Mouse (Mus musculus): ENCODE measurements at regions not wholly inside any gene's neighbourhood (a gene's known extent, or its start where the extent isn't known, plus 50 kb on each side); places are given as distances from the start of the nearest gene placed in this dataset.
A peak's percentile ranks its signal among the peaks of the same experiment; 100 is the strongest.

DNA sequence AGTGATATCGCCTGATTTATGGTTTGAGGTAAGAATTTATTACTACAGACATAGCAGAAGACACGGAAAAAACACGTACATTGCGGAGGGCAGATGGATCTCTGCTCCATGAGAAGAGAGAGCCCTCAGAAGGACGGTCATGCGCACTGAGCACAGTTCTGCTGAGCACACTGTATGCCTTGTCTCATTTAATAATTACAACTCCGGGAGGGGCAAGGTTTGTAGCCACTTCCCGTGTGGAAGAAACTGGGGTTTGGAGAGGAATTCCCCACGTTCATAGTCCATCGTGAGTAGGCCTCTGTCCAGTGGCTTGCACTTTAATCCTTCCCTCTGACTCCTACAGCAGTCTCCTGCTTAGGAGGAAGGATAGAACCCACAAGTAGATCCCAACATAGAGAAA is 322.9 kb upstream of the Noct start:
- Histone ChIP-seq H3K4me1 (ENCODE audit: insufficient read depth) (peaks cover 8% of the 10 kb centered on the region; the same call in 1 of the 2 replicates), H3K27ac (ENCODE audit: low read depth) (no peak overlapping the region), H3K9me3 (ENCODE audit: low read depth, low read length) (no peaks in the 10 kb centered on the region), H3K4me2 (no peak overlapping the region), H3K27me3 (ENCODE audit: insufficient read depth, low read length) (no peaks in the 10 kb centered on the region), H3K4me3 (ENCODE audit: low read depth, low read length) (no peak overlapping the region), H3K9ac (no peak overlapping the region), H3K36me3 (ENCODE audit: insufficient read depth) (no peaks in the 10 kb centered on the region)
- no peak for TF ChIP-seq CTCF (IDR thresholded peaks at IDR 0.05; ENCODE audit: low read depth)
- ATAC-seq (ENCODE audit: insufficient read depth) (no peak), DNase-seq (no peak)
- 85% methylated on average over 10 of the region's 10 CpGs for WGBS

GRCm38 (mm10) chr3:50902933-50903332 is 321.3 kb upstream of the Noct start:
- no peak overlapping the region for H3K4me3 ChIP-seq (ENCODE audit: low read depth, low read length)
- H3K9ac ChIP-seq = no peak overlapping the region
- 52% methylated on average over 7 of the region's 7 CpGs for WGBS
- DNase-seq (peak; percentile 47), ATAC-seq (ENCODE audit: insufficient read depth) (no peak)
- no peaks in the 10 kb centered on the region for H3K36me3 ChIP-seq (ENCODE audit: insufficient read depth)
- no peak for TF ChIP-seq CTCF (IDR thresholded peaks at IDR 0.05; ENCODE audit: low read depth)
- no peaks in the 10 kb centered on the region for H3K27me3 ChIP-seq (ENCODE audit: insufficient read depth, low read length)
- peaks cover 8% of the 10 kb centered on the region; the same call in 1 of the 2 replicates for H3K4me1 ChIP-seq (ENCODE audit: insufficient read depth)
- no peaks in the 10 kb centered on the region for H3K9me3 ChIP-seq (ENCODE audit: low read depth, low read length)
- no peak overlapping the region for H3K4me2 ChIP-seq
- H3K27ac ChIP-seq (ENCODE audit: low read depth) = no peak overlapping the region

- DNase-seq (no peak), ATAC-seq (ENCODE audit: insufficient read depth) (peak; percentile 8; the same call in 1 of the 2 replicates)
- TF ChIP-seq CTCF (IDR thresholded peaks at IDR 0.05; ENCODE audit: low read depth) = no peak
- 29% methylated on average over 7 of the region's 7 CpGs for WGBS
- Histone ChIP-seq H3K9me3 (ENCODE audit: low read depth, low read length) (no peaks in the 10 kb centered on the region), H3K36me3 (ENCODE audit: insufficient read depth) (no peaks in the 10 kb centered on the region), H3K4me1 (ENCODE audit: insufficient read depth) (peaks cover 8% of the 10 kb centered on the region; the same call in 1 of the 2 replicates), H3K27ac (ENCODE audit: low read depth) (no peak overlapping the region), H3K9ac (no peak overlapping the region), H3K27me3 (ENCODE audit: insufficient read depth, low read length) (no peaks in the 10 kb centered on the region), H3K4me2 (peak overlapping the region; percentile 67), H3K4me3 (ENCODE audit: low read depth, low read length) (no peak overlapping the region)
These were observed 319.5 kb upstream of the Noct start for GRCm38 (mm10) chr3:50904716-50905116.

DNA sequence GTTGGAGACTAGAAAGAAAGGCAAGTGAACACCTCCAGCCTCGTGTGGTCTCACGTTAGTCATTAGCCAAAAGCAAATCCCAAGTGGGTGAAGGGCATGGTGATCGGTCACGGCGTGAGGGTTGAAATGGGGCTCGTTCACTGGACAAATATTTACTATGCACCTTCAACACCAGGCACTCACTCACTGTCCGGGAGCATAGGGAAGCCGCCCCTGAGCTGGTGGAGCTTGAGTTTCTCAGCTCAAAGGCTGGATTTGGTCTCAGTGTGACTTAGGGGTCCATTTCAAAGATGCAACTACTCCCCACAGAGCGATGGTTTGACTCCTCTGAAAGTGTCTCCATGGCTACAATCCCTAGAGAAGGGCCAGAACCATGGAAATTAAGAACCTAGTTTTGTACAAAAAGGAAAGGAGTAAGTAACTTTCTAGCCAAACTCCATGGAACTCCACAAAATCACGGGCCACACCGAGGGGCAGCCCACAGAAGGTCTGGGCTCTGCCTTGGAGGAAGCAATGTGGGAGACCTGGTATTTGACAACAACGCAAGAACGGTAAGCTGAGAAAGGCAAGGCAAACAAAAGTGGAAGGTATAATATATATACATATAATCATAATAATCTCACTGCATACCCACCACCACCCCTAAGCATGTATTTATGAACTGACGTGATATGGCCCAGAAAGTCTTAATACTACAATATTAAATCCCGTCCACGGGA is 318.8 kb upstream of the Noct start:
- 12% methylated on average over 16 of the region's 16 CpGs for WGBS
- peak overlapping the region; percentile 67 for H3K4me2 ChIP-seq
- H3K9ac ChIP-seq = no peak overlapping the region
- H3K4me3 ChIP-seq (ENCODE audit: low read depth, low read length) = peak overlapping the region; percentile 28; the same call in 1 of the 2 replicates
- peaks cover 8% of the 10 kb centered on the region; the same call in 1 of the 2 replicates for H3K4me1 ChIP-seq (ENCODE audit: insufficient read depth)
- no peak for TF ChIP-seq CTCF (IDR thresholded peaks at IDR 0.05; ENCODE audit: low read depth)
- H3K27ac ChIP-seq (ENCODE audit: low read depth) = peak overlapping the region; percentile 42
- DNase-seq (peak; percentile 34), ATAC-seq (ENCODE audit: insufficient read depth) (peak; percentile 71)
- no peaks in the 10 kb centered on the region for H3K9me3 ChIP-seq (ENCODE audit: low read depth, low read length)
- no peaks in the 10 kb centered on the region for H3K36me3 ChIP-seq (ENCODE audit: insufficient read depth)
- H3K27me3 ChIP-seq (ENCODE audit: insufficient read depth, low read length) = no peaks in the 10 kb centered on the region

- 10% methylated on average over 32 of the region's 32 CpGs for WGBS
These were observed 318.0 kb upstream of the Noct start for GRCm38 (mm10) chr3:50905993-50906831.

DNA sequence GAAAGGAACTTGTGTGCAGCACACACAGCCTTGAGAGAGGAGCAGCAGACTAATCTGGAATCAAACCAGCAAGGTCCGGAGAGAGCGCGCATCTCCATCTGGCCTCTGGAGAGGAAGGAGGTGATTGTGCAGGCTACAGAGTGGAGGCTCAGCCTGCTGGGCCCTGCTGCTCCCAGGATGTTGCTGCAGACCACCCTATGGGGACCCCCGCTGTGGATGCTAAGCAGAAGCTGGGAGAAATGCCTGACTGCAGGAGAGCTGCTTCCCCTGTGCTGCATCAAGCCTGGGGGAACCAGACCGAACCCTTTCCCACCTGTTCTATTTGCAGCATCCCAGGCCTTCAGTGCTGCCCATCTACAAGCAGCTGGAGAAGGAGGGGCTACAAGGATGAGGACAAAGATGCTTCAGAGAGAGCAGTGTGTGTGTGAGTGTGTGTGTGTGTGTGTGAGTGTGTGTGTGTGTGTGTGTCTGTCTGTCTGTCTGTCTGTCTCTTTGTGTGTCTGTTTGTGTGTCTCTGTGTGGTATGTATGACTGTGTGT is 311.2 kb upstream of the Noct start:
- no peak for TF ChIP-seq CTCF (IDR thresholded peaks at IDR 0.05; ENCODE audit: low read depth)
- WGBS = 72% methylated on average over 5 of the region's 5 CpGs
- ATAC-seq (ENCODE audit: insufficient read depth) = no peak

More at GRCm38 (mm10) chr3:50905993-50906831, 318.0 kb upstream of the Noct start:
- Histone ChIP-seq H3K27me3 (ENCODE audit: insufficient read depth, low read length) (no peaks in the 10 kb centered on the region), H3K27ac (ENCODE audit: low read depth) (peak overlapping the region; percentile 42; the same call in 1 of the 2 replicates), H3K9me3 (ENCODE audit: low read depth, low read length) (no peaks in the 10 kb centered on the region), H3K4me3 (ENCODE audit: low read depth, low read length) (peak overlapping the region; percentile 28), H3K4me1 (ENCODE audit: insufficient read depth) (peaks cover 8% of the 10 kb centered on the region; the same call in 1 of the 2 replicates), H3K9ac (peak overlapping the region; percentile 41), H3K4me2 (peak overlapping the region; percentile 67), H3K36me3 (ENCODE audit: insufficient read depth) (no peaks in the 10 kb centered on the region)
- peak; percentile 91 for TF ChIP-seq CTCF (IDR thresholded peaks at IDR 0.05; ENCODE audit: low read depth)
- peak; percentile 97 for DNase-seq
- peak; percentile 72 for ATAC-seq (ENCODE audit: insufficient read depth)

More for the DNA sequence above, 311.2 kb upstream of the Noct start:
- no peak overlapping the region for H3K9ac ChIP-seq
- no peaks in the 10 kb centered on the region for H3K4me1 ChIP-seq (ENCODE audit: insufficient read depth)
- H3K27ac ChIP-seq (ENCODE audit: low read depth) = no peak overlapping the region
- no peak overlapping the region for H3K4me2 ChIP-seq
- no peak overlapping the region for H3K4me3 ChIP-seq (ENCODE audit: low read depth, low read length)
- H3K27me3 ChIP-seq (ENCODE audit: insufficient read depth, low read length) = no peaks in the 10 kb centered on the region
- no peak for DNase-seq
- no peaks in the 10 kb centered on the region for H3K36me3 ChIP-seq (ENCODE audit: insufficient read depth)
- H3K9me3 ChIP-seq (ENCODE audit: low read depth, low read length) = no peaks in the 10 kb centered on the region
